Mouse (Mus musculus): ENCODE results near the gene Olfr888. TPM values are rescaled to one million over a fixed set of nuclear protein-coding genes. Genes with fewer than 3 reads are reported as not detected.

The Olfr888 gene
- polyA plus RNA-seq (2015; fragmentation: Nextera tagmentation; extraction: Ambion mirVana): not detected in 2 replicates

DNA sequence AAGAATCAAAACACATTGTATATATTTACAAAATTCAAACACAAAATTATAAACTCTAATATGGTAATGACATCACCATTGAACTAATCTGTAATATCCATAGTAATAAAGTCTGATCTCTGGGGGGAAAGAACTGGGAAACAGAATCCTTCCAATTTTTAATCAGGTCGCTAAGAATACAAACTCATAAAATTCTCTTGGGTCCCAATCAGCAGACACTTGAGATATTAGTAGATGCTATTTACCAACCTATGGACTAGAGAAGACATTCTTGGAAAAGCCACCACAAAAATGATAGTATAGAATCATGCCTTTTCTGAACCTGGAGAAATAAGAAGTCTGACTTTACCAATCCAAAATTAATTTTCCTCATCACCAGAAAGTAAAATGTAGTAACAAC is at the start of gene Olfr888:
Gene Olfr888 (plus strand): TSS at position 301 of the 400 bp plus-strand sequence.

DNA sequence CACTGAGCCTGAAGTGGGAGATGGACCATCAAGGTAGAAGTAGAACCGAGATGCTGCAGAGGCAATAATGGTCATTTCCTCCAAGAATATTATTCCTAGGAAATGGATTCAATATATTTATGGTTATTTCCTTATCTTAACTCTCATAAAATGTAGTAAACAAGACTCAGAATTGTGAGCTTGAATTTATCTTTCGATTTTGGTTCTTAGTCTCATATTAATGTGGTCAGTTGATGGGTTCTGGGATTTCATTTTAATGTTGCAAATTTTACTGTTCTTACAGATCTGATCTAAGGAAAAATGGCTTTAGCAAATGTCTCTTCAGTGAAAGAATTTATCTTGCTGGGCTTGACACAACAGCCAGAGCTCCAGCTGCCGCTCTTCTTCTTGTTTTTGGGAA is 46.9 kb upstream of the Olfr888 start, which contains the start of gene Olfr885:
Gene Olfr885 (plus strand): TSS at position 301 of the 400 bp plus-strand sequence.

DNA sequence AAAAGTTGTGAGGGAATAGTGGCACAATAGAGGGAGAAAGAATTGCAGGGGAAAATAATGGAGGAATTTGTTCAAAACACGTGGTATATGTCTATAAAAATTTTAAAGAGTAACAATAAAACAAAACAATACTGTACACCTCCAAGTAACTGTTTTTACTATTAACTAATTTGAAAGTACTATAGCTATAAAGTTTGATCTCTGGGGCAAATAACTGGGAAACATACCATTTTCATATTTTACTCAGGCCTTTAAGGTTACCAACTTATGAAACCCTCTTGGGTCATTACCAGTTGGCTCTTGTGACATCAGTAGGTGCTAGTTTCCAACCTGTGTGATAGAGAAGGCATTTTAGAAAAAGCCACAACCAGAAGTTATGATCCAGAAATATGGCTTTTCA is 24.2 kb upstream of the Olfr888 start, which contains the start of gene Olfr887:
Gene Olfr887 (plus strand): TSS at position 301 of the 400 bp plus-strand sequence.

DNA sequence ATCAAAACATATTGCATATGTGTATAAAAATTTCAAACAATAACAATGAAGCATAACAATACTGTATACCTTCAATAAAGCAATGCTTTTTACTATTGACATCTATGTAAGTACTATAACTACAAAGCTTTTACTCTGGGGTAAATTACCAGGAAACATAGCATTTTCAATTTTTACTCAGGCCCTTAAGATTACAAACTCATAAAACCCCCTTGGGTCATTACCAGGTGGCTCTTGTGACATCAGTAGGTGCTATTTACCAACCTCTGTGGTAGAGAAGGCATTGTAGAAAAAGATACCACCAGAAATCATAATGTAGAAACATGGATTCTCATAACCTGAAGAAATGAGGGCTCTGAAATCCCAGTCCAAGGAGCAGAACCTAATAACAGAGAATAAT is 7.0 kb downstream of the Olfr888 start, which contains the start of gene Olfr889:
Gene Olfr889 (plus strand): TSS at position 301 of the 400 bp plus-strand sequence.

DNA sequence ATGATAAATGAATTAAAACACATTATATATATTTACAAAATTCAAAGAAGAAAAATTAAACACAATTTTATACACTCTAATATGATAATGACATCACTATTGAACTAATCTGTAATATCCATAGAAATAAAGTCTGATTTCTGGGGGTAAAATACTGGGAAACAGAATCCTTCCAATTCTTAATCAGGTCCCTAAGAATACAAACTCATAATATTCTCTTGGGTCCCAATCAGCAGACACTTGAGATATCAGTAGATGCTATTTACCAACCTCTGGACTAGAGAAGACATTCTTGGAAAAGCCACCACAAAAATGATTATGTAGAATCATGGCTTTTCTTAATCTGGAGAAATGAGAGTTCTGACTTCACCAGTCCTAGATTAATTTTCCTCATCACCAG is 34.3 kb downstream of the Olfr888 start, which contains the start of gene Olfr890:
Gene Olfr890 (plus strand): TSS at position 301 of the 400 bp plus-strand sequence.

Other genes starting within 250 kb of the Olfr888 start
- not detected in 2 replicates for gene Olfr145, start 211.4 kb upstream of the Olfr888 start, polyA plus RNA-seq (2015; fragmentation: Nextera tagmentation; extraction: Ambion mirVana)
- gene Olfr878, start 190.3 kb upstream of the Olfr888 start, polyA plus RNA-seq (2015; fragmentation: Nextera tagmentation; extraction: Ambion mirVana): not detected in 2 replicates
- not detected in 2 replicates for gene Olfr881, start 116.3 kb upstream of the Olfr888 start, polyA plus RNA-seq (2015; fragmentation: Nextera tagmentation; extraction: Ambion mirVana)
- gene Olfr883, start 82.3 kb upstream of the Olfr888 start, polyA plus RNA-seq (2015; fragmentation: Nextera tagmentation; extraction: Ambion mirVana): not detected in 2 replicates
- not detected in 2 replicates for gene Olfr884, start 61.6 kb upstream of the Olfr888 start, polyA plus RNA-seq (2015; fragmentation: Nextera tagmentation; extraction: Ambion mirVana)
- not detected in 2 replicates for gene Olfr885, start 46.8 kb upstream of the Olfr888 start, polyA plus RNA-seq (2015; fragmentation: Nextera tagmentation; extraction: Ambion mirVana)
- not detected in 2 replicates for gene Olfr887, start 24.1 kb upstream of the Olfr888 start, polyA plus RNA-seq (2015; fragmentation: Nextera tagmentation; extraction: Ambion mirVana)
- gene Olfr889, start 7.1 kb downstream of the Olfr888 start, polyA plus RNA-seq (2015; fragmentation: Nextera tagmentation; extraction: Ambion mirVana): 0.13 and 0.18 TPM in 2 replicates
- not detected in 2 replicates for gene Olfr890, start 34.4 kb downstream of the Olfr888 start, polyA plus RNA-seq (2015; fragmentation: Nextera tagmentation; extraction: Ambion mirVana)
- gene Olfr891, start 72.7 kb downstream of the Olfr888 start, polyA plus RNA-seq (2015; fragmentation: Nextera tagmentation; extraction: Ambion mirVana): not detected in 2 replicates
- gene Olfr893, start 100.2 kb downstream of the Olfr888 start, polyA plus RNA-seq (2015; fragmentation: Nextera tagmentation; extraction: Ambion mirVana): not detected in 2 replicates
- not detected in 2 replicates for gene Olfr894, start 109.9 kb downstream of the Olfr888 start, polyA plus RNA-seq (2015; fragmentation: Nextera tagmentation; extraction: Ambion mirVana)
- gene Olfr143, start 144.6 kb downstream of the Olfr888 start, polyA plus RNA-seq (2015; fragmentation: Nextera tagmentation; extraction: Ambion mirVana): not detected in 2 replicates
- gene Olfr895, start 159.7 kb downstream of the Olfr888 start, polyA plus RNA-seq (2015; fragmentation: Nextera tagmentation; extraction: Ambion mirVana): not detected in 2 replicates
- gene Olfr896-ps1, start 183.0 kb downstream of the Olfr888 start, polyA plus RNA-seq (2015; fragmentation: Nextera tagmentation; extraction: Ambion mirVana): not detected in 2 replicates
- gene Olfr25, start 220.9 kb downstream of the Olfr888 start, polyA plus RNA-seq (2015; fragmentation: Nextera tagmentation; extraction: Ambion mirVana): not detected in 2 replicates
- gene Olfr898, start 240.3 kb downstream of the Olfr888 start, polyA plus RNA-seq (2015; fragmentation: Nextera tagmentation; extraction: Ambion mirVana): not detected in 2 replicates

Measured in spleen, postnatal 0 days (tissue).